Mouse (Mus musculus): ENCODE measurements around the gene Wipf3. TPM values are rescaled to one million over a fixed set of nuclear protein-coding genes. Genes with fewer than 3 reads are reported as not detected.

The Wipf3 gene
- polyA plus RNA-seq, 1 experiment from 2014 or later = 1.0 TPM

- H3K36me3 ChIP-seq = no peaks in the 10 kb centered on the region
- peaks cover 43% of the 10 kb centered on the region for H3K4me1 ChIP-seq
- no peak overlapping the region for H3K4me3 ChIP-seq
- H3K27me3 ChIP-seq (ENCODE audit: insufficient read depth, poor library complexity, severe bottlenecking) = no peaks in the 10 kb centered on the region
- no peak for DNase-seq (ENCODE audit: low spot score)
- WGBS = 56% methylated on average over 8 of the region's 8 CpGs
- peak overlapping the region; percentile 47; the same call in 1 of the 2 replicates for H3K27ac ChIP-seq
- H3K9me3 ChIP-seq = no peaks in the 10 kb centered on the region
Observed at GRCm38 (mm10) chr6:54463701-54464458, 34.5 kb downstream of the Wipf3 start.

- no peaks in the 10 kb centered on the region for H3K9me3 ChIP-seq
- H3K27me3 ChIP-seq (ENCODE audit: insufficient read depth, poor library complexity, severe bottlenecking) = no peaks in the 10 kb centered on the region
- peaks cover 34% of the 10 kb centered on the region for H3K4me1 ChIP-seq
- H3K4me3 ChIP-seq = no peak overlapping the region
- 50% methylated on average over 4 of the region's 4 CpGs for WGBS
- DNase-seq (ENCODE audit: low spot score) = no peak
- H3K36me3 ChIP-seq = no peaks in the 10 kb centered on the region
- no peak overlapping the region for H3K27ac ChIP-seq
Observed at GRCm38 (mm10) chr6:54464926-54465325, 35.5 kb downstream of the Wipf3 start.

GRCm38 (mm10) chr6:54467371-54467770 lies 38.0 kb downstream of the Wipf3 start:
- H3K27me3 ChIP-seq (ENCODE audit: insufficient read depth, poor library complexity, severe bottlenecking) = no peaks in the 10 kb centered on the region
- peaks cover 28% of the 10 kb centered on the region for H3K4me1 ChIP-seq
- H3K9me3 ChIP-seq = no peaks in the 10 kb centered on the region
- H3K36me3 ChIP-seq = no peaks in the 10 kb centered on the region
- peak; percentile 82 for DNase-seq (ENCODE audit: low spot score)
- WGBS = 47% methylated on average over 3 of the region's 3 CpGs
- peak overlapping the region; percentile 86 for H3K27ac ChIP-seq
- H3K4me3 ChIP-seq = no peak overlapping the region

GRCm38 (mm10) chr6:54471866-54472265 lies 42.5 kb downstream of the Wipf3 start:
- no peak for DNase-seq (ENCODE audit: low spot score)
- H3K27ac ChIP-seq = peak overlapping the region; percentile 70; the same call in 1 of the 2 replicates
- no peaks in the 10 kb centered on the region for H3K36me3 ChIP-seq
- H3K4me1 ChIP-seq = peaks cover 38% of the 10 kb centered on the region
- no peaks in the 10 kb centered on the region for H3K27me3 ChIP-seq (ENCODE audit: insufficient read depth, poor library complexity, severe bottlenecking)
- WGBS = 58% methylated on average over 7 of the region's 7 CpGs
- H3K9me3 ChIP-seq = no peaks in the 10 kb centered on the region
- H3K4me3 ChIP-seq = no peak overlapping the region

- no peaks in the 10 kb centered on the region for H3K27me3 ChIP-seq (ENCODE audit: insufficient read depth, poor library complexity, severe bottlenecking)
- WGBS = 43% methylated on average over 8 of the region's 8 CpGs
- no peak overlapping the region for H3K4me3 ChIP-seq
- no peaks in the 10 kb centered on the region for H3K36me3 ChIP-seq
- no peaks in the 10 kb centered on the region for H3K9me3 ChIP-seq
- H3K4me1 ChIP-seq = peaks cover 38% of the 10 kb centered on the region
- no peak for DNase-seq (ENCODE audit: low spot score)
- peak overlapping the region; percentile 70; the same call in 1 of the 2 replicates for H3K27ac ChIP-seq
Observed at GRCm38 (mm10) chr6:54472846-54473715, 43.7 kb downstream of the Wipf3 start.

- Histone ChIP-seq H3K4me1 (peaks cover 33% of the 10 kb centered on the region), H3K9me3 (no peaks in the 10 kb centered on the region), H3K27me3 (ENCODE audit: insufficient read depth, poor library complexity, severe bottlenecking) (no peaks in the 10 kb centered on the region), H3K27ac (no peak overlapping the region), H3K4me3 (no peak overlapping the region), H3K36me3 (no peaks in the 10 kb centered on the region)
- WGBS = 83% methylated on average over 19 of the region's 19 CpGs
- no peak for DNase-seq (ENCODE audit: low spot score)
Observed at GRCm38 (mm10) chr6:54475926-54476667, 46.7 kb downstream of the Wipf3 start.

- DNase-seq (ENCODE audit: low spot score) = no peak
- Histone ChIP-seq H3K27ac (no peak overlapping the region), H3K9me3 (no peaks in the 10 kb centered on the region), H3K4me1 (peaks cover 11% of the 10 kb centered on the region), H3K36me3 (no peaks in the 10 kb centered on the region), H3K27me3 (ENCODE audit: insufficient read depth, poor library complexity, severe bottlenecking) (no peaks in the 10 kb centered on the region), H3K4me3 (no peak overlapping the region)
- WGBS = 65% methylated on average over 5 of the region's 5 CpGs
Observed at GRCm38 (mm10) chr6:54478646-54479324, 49.4 kb downstream of the Wipf3 start.

- H3K4me1 ChIP-seq = peaks cover 14% of the 10 kb centered on the region
- no peaks in the 10 kb centered on the region for H3K9me3 ChIP-seq
- no peaks in the 10 kb centered on the region for H3K36me3 ChIP-seq
- no peak for DNase-seq (ENCODE audit: low spot score)
- 72% methylated on average over 15 of the region's 15 CpGs for WGBS
- H3K27ac ChIP-seq = no peak overlapping the region
- H3K27me3 ChIP-seq (ENCODE audit: insufficient read depth, poor library complexity, severe bottlenecking) = peaks cover 23% of the 10 kb centered on the region
- no peak overlapping the region for H3K4me3 ChIP-seq
Observed at GRCm38 (mm10) chr6:54481390-54482112, 52.1 kb downstream of the Wipf3 start.

- H3K9me3 ChIP-seq = no peaks in the 10 kb centered on the region
- peaks cover 33% of the 10 kb centered on the region for H3K27me3 ChIP-seq (ENCODE audit: insufficient read depth, poor library complexity, severe bottlenecking)
- DNase-seq (ENCODE audit: low spot score) = no peak
- no peaks in the 10 kb centered on the region; the same call in 1 of the 2 replicates for H3K36me3 ChIP-seq
- H3K27ac ChIP-seq = peak overlapping the region; percentile 77
- peaks cover 14% of the 10 kb centered on the region for H3K4me1 ChIP-seq
- peak overlapping the region; percentile 63 for H3K4me3 ChIP-seq
- 26% methylated on average over 12 of the region's 12 CpGs for WGBS
Observed at GRCm38 (mm10) chr6:54485000-54485399, 55.6 kb downstream of the Wipf3 start.

- 5% methylated on average over 23 of the region's 25 CpGs for WGBS
- Histone ChIP-seq H3K4me1 (peaks cover 14% of the 10 kb centered on the region), H3K27me3 (ENCODE audit: insufficient read depth, poor library complexity, severe bottlenecking) (peaks cover 33% of the 10 kb centered on the region), H3K27ac (peak overlapping the region; percentile 77), H3K4me3 (peak overlapping the region; percentile 63), H3K9me3 (no peaks in the 10 kb centered on the region), H3K36me3 (no peaks in the 10 kb centered on the region; the same call in 1 of the 2 replicates)
- no peak for DNase-seq (ENCODE audit: low spot score)
Observed at GRCm38 (mm10) chr6:54485435-54485901, 56.1 kb downstream of the Wipf3 start.

GRCm38 (mm10) chr6:54485973-54486569 lies 56.7 kb downstream of the Wipf3 start:
- peak overlapping the region; percentile 63 for H3K4me3 ChIP-seq
- 18% methylated on average over 6 of the region's 6 CpGs for WGBS

More at GRCm38 (mm10) chr6:54485973-54486569, 56.7 kb downstream of the Wipf3 start:
- DNase-seq (ENCODE audit: low spot score) = no peak
- H3K36me3 ChIP-seq = no peaks in the 10 kb centered on the region; the same call in 1 of the 2 replicates
- peaks cover 33% of the 10 kb centered on the region for H3K27me3 ChIP-seq (ENCODE audit: insufficient read depth, poor library complexity, severe bottlenecking)
- H3K4me1 ChIP-seq = peaks cover 14% of the 10 kb centered on the region
- H3K9me3 ChIP-seq = no peaks in the 10 kb centered on the region
- peak overlapping the region; percentile 77; the same call in 1 of the 2 replicates for H3K27ac ChIP-seq
